Mouse (Mus musculus): ENCODE data around the gene Zeb2. TPM values are rescaled to one million over a fixed set of nuclear protein-coding genes. Genes with fewer than 3 reads are reported as not detected.

The Zeb2 gene
- polyA plus RNA-seq, 1 experiment from 2014 or later = 52.2 TPM

DNA sequence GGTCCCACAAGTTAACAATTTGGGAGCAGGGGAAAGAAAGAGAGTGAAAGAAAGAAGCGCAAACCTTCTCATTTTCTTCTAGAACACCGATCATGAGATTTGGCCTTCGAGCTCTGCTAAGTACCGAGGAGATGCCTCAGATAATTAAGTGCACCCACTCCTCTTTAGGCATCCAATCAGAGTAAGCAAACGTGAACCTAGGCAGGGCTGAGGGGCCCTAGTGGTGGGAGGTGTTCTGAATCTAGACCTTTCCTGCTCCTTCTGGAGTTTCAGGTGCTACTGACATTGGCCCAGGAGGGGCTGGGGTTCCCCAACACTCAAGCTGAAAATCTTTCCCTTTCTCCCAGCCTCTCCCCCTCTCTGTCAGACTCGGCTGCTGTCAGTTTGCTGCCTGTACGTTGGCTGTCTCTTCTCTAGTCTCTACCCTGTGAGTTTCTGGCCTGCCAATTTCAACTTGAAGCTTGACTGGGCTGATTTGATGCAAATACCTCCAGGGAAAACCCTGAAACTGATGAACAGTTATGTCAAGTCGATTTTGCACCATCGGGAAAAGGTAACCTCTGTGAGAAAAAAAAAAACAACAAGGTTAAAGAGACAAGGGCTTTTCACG is 20.5 kb downstream of the Zeb2 start:
- Histone ChIP-seq H3K36me3 (ENCODE audit: control insufficient read depth, insufficient read depth, low read length) (peaks cover 6% of the 10 kb centered on the region), H3K9ac (ENCODE audit: low read depth, low read length) (no peak overlapping the region), H3K27ac (ENCODE audit: low read depth, low read length) (no peak overlapping the region; the same call in 1 of the 2 replicates), H3K4me3 (ENCODE audit: low read length) (no peak overlapping the region), H3K4me1 (ENCODE audit: control insufficient read depth, insufficient read depth, low read length) (peaks cover 15% of the 10 kb centered on the region; the same call in 1 of the 2 replicates), H3K9me3 (ENCODE audit: control insufficient read depth, low read length) (no peaks in the 10 kb centered on the region), H3K27me3 (ENCODE audit: control insufficient read depth, insufficient read depth, low read length) (no peaks in the 10 kb centered on the region), H3K4me2 (replicated peaks; ENCODE audit: low read depth, low read length) (no peak overlapping the region)
- WGBS = 24% methylated on average over 10 of the region's 10 CpGs
- ATAC-seq (ENCODE audit: low FRiP score, low TSS enrichment) = no peak

DNA sequence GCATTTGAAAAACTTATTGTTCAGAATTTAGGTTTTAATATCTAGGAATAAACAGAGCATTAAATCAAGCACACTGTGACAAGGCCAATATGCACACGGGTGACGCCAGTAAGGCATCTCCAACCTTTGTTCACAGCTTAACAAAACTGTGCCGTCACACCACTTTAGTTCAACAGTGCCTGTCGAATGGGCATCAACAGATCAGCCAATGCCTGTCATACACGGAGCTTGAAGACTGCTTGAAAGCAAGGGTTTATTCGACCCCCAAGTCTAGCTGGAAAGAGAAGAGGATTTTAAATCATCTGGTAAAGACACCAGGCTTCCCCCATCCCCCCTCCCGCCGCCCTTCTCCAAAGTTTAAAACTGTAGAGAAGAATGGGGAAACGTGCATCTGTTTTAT is 21.4 kb downstream of the Zeb2 start:
- H3K4me2 ChIP-seq (replicated peaks; ENCODE audit: low read depth, low read length) = no peak overlapping the region
- H3K4me1 ChIP-seq (ENCODE audit: control insufficient read depth, insufficient read depth, low read length) = peaks cover 15% of the 10 kb centered on the region; the same call in 1 of the 2 replicates
- WGBS = 47% methylated on average over 9 of the region's 9 CpGs
- no peak overlapping the region for H3K9ac ChIP-seq (ENCODE audit: low read depth, low read length)
- no peaks in the 10 kb centered on the region for H3K9me3 ChIP-seq (ENCODE audit: control insufficient read depth, low read length)
- H3K4me3 ChIP-seq (ENCODE audit: low read length) = no peak overlapping the region
- H3K27ac ChIP-seq (ENCODE audit: low read depth, low read length) = no peak overlapping the region
- H3K36me3 ChIP-seq (ENCODE audit: control insufficient read depth, insufficient read depth, low read length) = peaks cover 6% of the 10 kb centered on the region
- H3K27me3 ChIP-seq (ENCODE audit: control insufficient read depth, insufficient read depth, low read length) = no peaks in the 10 kb centered on the region
- ATAC-seq (ENCODE audit: low FRiP score, low TSS enrichment) = no peak

DNA sequence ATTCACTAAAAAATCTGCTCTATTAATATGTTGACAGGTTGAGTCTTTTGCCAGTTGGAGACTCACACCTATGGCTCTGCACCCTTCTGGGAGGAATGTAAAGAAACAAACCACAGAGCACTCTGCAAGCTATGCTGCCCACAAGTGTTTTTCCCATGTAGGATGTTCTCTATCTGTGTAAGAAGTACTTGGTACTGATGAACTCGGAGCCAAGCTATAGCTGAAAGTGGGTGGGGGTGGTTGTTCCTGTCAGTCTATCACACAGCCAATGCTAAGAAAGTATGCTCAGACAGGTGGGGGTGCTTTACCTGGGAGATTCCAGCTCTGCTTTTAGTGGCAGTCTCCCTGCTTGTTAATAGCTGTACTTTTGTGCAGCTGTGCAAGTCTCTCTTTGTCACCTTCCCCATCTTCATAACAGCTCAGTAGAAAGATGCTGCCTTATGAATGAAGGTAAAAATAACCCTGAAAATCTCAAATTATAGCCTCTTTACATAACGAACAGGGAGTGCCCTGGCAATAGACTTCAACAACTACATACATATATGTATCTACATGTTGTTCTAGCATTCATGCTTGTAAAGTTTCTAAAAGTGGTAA is 22.7 kb downstream of the Zeb2 start:
- no peak overlapping the region for H3K27ac ChIP-seq (ENCODE audit: low read depth, low read length)
- ATAC-seq (ENCODE audit: low FRiP score, low TSS enrichment) = no peak
- no peak overlapping the region for H3K4me3 ChIP-seq (ENCODE audit: low read length)
- H3K4me1 ChIP-seq (ENCODE audit: control insufficient read depth, insufficient read depth, low read length) = peaks cover 18% of the 10 kb centered on the region
- no peaks in the 10 kb centered on the region for H3K9me3 ChIP-seq (ENCODE audit: control insufficient read depth, low read length)
- 84% methylated on average over 2 of the region's 2 CpGs for WGBS
- peaks cover 6% of the 10 kb centered on the region for H3K36me3 ChIP-seq (ENCODE audit: control insufficient read depth, insufficient read depth, low read length)
- H3K27me3 ChIP-seq (ENCODE audit: control insufficient read depth, insufficient read depth, low read length) = no peaks in the 10 kb centered on the region
- no peak overlapping the region for H3K4me2 ChIP-seq (replicated peaks; ENCODE audit: low read depth, low read length)
- no peak overlapping the region for H3K9ac ChIP-seq (ENCODE audit: low read depth, low read length)

DNA sequence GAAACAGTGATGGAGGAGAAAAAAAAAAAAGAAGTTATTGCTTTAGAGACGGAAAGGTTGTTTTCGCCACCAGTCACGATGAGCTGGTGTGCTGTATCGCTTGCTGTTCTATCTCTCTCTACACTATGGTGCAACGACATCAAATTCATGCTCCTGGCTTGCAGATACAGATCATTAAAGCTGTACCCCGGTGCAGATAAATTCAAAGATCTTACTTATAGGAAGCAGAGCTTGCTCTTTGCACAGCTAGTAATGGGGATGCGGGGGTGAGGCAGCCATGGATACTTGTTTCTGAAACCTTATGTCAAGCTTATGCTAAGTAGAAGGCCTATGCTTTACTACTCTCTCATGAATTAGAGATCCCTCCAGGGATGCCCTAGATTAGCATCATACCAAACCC is 23.7 kb downstream of the Zeb2 start:
- Histone ChIP-seq H3K9ac (ENCODE audit: low read depth, low read length) (no peak overlapping the region), H3K36me3 (ENCODE audit: control insufficient read depth, insufficient read depth, low read length) (peaks cover 6% of the 10 kb centered on the region), H3K4me3 (ENCODE audit: low read length) (no peak overlapping the region), H3K9me3 (ENCODE audit: control insufficient read depth, low read length) (no peaks in the 10 kb centered on the region), H3K4me2 (replicated peaks; ENCODE audit: low read depth, low read length) (no peak overlapping the region), H3K4me1 (ENCODE audit: control insufficient read depth, insufficient read depth, low read length) (peaks cover 24% of the 10 kb centered on the region), H3K27ac (ENCODE audit: low read depth, low read length) (no peak overlapping the region), H3K27me3 (ENCODE audit: control insufficient read depth, insufficient read depth, low read length) (no peaks in the 10 kb centered on the region)
- ATAC-seq (ENCODE audit: low FRiP score, low TSS enrichment) = no peak
- 80% methylated on average over 7 of the region's 7 CpGs for WGBS

DNA sequence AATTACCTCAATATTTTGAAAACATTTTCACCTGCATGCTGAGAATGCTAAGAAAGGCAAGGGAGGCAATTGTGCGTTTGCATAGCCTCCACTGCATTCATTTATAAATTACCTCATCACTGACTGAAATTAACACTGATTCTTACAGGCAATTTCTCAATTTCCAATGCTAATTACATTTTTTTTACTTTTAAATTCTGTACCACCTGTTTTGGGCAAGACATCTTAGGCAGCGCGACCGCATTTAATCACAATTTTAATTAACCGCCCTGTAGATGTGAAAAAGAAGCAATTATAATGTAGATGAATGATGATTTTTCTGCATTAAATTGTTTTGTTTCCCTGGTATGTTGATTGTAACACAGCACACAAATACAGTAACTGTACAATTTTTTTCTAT is 24.5 kb downstream of the Zeb2 start:
- no peak for ATAC-seq (ENCODE audit: low FRiP score, low TSS enrichment)
- peaks cover 27% of the 10 kb centered on the region for H3K4me1 ChIP-seq (ENCODE audit: control insufficient read depth, insufficient read depth, low read length)
- no peak overlapping the region for H3K4me3 ChIP-seq (ENCODE audit: low read length)
- H3K27ac ChIP-seq (ENCODE audit: low read depth, low read length) = no peak overlapping the region
- peaks cover 6% of the 10 kb centered on the region for H3K36me3 ChIP-seq (ENCODE audit: control insufficient read depth, insufficient read depth, low read length)
- H3K4me2 ChIP-seq (replicated peaks; ENCODE audit: low read depth, low read length) = no peak overlapping the region
- H3K9ac ChIP-seq (ENCODE audit: low read depth, low read length) = no peak overlapping the region
- 94% methylated on average over 5 of the region's 5 CpGs for WGBS
- no peaks in the 10 kb centered on the region for H3K9me3 ChIP-seq (ENCODE audit: control insufficient read depth, low read length)
- no peaks in the 10 kb centered on the region for H3K27me3 ChIP-seq (ENCODE audit: control insufficient read depth, insufficient read depth, low read length)

DNA sequence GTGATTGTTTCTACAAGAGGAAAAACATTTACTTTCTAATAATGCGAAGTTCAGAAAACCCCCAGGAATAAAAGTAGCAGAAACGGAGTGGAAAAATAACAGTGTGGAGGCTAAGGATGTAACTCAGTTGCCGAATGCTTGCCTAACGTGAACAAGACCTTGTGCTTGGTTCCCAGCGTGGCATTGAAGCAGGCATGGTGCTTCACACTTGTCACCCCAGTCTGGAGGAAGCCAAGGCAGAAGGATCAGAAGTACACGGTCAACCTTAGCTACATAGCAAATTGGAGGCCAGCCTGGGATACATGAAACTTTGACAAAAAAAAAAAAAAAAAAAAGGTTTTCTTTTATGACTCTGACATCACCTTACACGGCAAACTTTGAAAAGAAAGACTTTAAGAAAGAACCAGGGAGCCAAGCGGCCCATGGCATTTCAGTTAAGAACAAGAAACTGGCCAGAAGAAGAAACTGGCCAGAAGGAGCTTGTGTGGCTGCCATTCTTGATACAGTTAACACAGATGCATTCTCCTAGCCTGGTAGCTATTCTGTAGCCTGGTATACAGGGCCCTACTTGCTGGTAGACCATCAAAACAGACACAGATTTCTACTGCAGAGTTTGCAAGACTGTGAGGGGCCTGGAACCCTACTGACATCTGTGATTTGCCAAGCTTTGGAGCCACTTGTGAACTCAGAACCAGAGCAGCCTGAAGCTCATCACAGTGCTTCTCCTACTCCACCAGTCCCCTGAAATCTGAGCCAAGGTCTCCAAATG is 26.5 kb downstream of the Zeb2 start:
- Histone ChIP-seq H3K9ac (ENCODE audit: low read depth, low read length) (no peak overlapping the region), H3K4me2 (replicated peaks; ENCODE audit: low read depth, low read length) (no peak overlapping the region), H3K4me1 (ENCODE audit: control insufficient read depth, insufficient read depth, low read length) (peaks cover 31% of the 10 kb centered on the region), H3K27me3 (ENCODE audit: control insufficient read depth, insufficient read depth, low read length) (no peaks in the 10 kb centered on the region), H3K9me3 (ENCODE audit: control insufficient read depth, low read length) (no peaks in the 10 kb centered on the region), H3K27ac (ENCODE audit: low read depth, low read length) (no peak overlapping the region), H3K4me3 (ENCODE audit: low read length) (no peak overlapping the region), H3K36me3 (ENCODE audit: control insufficient read depth, insufficient read depth, low read length) (peaks cover 6% of the 10 kb centered on the region)
- WGBS = 89% methylated on average over 8 of the region's 8 CpGs
- no peak for ATAC-seq (ENCODE audit: low FRiP score, low TSS enrichment)

DNA sequence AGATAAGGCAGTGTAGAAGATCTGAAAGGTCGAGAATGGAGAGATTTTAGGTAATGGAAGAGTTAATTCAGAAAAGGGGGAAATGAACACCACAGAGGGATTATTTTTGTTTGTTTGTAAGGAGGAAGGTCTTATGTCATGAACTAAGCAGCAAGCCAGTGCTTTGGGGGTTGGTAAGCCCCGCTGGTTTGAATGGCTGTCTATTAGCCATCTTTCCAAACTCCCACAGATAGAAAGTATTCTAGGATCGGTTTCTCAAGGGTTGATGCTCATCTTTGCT is 28.0 kb downstream of the Zeb2 start:
- Histone ChIP-seq H3K4me1 (ENCODE audit: control insufficient read depth, insufficient read depth, low read length) (peaks cover 31% of the 10 kb centered on the region), H3K9ac (ENCODE audit: low read depth, low read length) (no peak overlapping the region), H3K27me3 (ENCODE audit: control insufficient read depth, insufficient read depth, low read length) (no peaks in the 10 kb centered on the region), H3K27ac (ENCODE audit: low read depth, low read length) (no peak overlapping the region), H3K36me3 (ENCODE audit: control insufficient read depth, insufficient read depth, low read length) (peaks cover under 1% of the 10 kb centered on the region; the same call in 1 of the 2 replicates), H3K4me2 (replicated peaks; ENCODE audit: low read depth, low read length) (no peak overlapping the region), H3K9me3 (ENCODE audit: control insufficient read depth, low read length) (no peaks in the 10 kb centered on the region), H3K4me3 (ENCODE audit: low read length) (no peak overlapping the region)
- ATAC-seq (ENCODE audit: low FRiP score, low TSS enrichment) = no peak
- WGBS = 47% methylated on average over 3 of the region's 3 CpGs

DNA sequence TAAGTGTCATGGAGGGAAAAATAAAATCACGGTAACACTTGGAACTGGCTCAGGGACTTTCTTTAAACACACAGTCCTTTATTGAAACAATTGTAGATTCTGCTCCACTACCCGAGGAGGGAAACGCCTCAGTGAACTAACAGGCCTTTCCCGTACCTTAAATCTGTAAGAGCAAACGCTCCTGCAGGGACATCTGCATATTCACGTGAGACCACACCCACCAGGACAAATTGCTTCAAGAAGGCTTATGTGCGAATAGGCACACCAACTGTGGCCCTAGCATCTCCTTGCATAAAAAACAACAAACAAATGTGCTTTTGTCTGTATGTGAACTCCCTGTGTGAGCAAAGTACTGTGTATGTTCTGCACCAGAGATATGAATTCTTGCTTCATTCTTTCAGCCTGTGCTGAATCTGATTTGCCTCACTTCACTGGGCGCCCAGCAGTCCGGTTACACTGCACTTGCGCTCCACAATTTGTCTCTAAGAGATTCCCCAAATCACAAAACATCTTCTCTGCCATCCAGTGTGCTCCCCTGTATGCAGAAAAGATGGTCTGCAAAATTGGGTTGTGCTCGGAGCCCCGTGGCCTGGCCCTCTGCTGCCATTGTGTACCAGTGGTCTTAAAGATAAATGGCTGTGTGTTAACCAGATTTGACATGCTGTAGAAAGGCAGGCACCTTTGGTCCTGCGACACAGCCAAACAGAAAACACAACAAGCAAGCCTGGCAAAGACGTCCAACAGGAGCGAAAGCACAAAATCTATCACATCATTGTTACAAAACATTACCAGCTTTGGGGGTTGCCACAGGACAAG is 28.6 kb downstream of the Zeb2 start:
- H3K4me3 ChIP-seq (ENCODE audit: low read length) = no peak overlapping the region
- no peaks in the 10 kb centered on the region; the same call in 1 of the 2 replicates for H3K36me3 ChIP-seq (ENCODE audit: control insufficient read depth, insufficient read depth, low read length)
- WGBS = 43% methylated on average over 15 of the region's 15 CpGs
- H3K27me3 ChIP-seq (ENCODE audit: control insufficient read depth, insufficient read depth, low read length) = no peaks in the 10 kb centered on the region
- no peak overlapping the region for H3K27ac ChIP-seq (ENCODE audit: low read depth, low read length)
- no peak overlapping the region for H3K9ac ChIP-seq (ENCODE audit: low read depth, low read length)
- H3K9me3 ChIP-seq (ENCODE audit: control insufficient read depth, low read length) = no peaks in the 10 kb centered on the region
- ATAC-seq (ENCODE audit: low FRiP score, low TSS enrichment) = no peak
- no peak overlapping the region for H3K4me2 ChIP-seq (replicated peaks; ENCODE audit: low read depth, low read length)
- H3K4me1 ChIP-seq (ENCODE audit: control insufficient read depth, insufficient read depth, low read length) = peaks cover 31% of the 10 kb centered on the region

Measured in kidney, embryonic 14.5 days (tissue).